Mouse (Mus musculus) natural killer cell, adult 2 months (primary cell): ENCODE data around the gene Poc1a.
A peak's percentile ranks its signal among the peaks of the same experiment; 100 is the strongest.

Experiments used
- DNase-seq, 2 experiments: peaks; one replicate each; pipeline ENCODE4 v3.0.0; 2022; ENCODE audit warnings: low spot score in 2 of 2

Gene Poc1a

GRCm38 (mm10) chr9:106300949-106301348 is 20.1 kb downstream of the Poc1a start:
- DNase-seq, result no peak

GRCm38 (mm10) chr9:106301446-106302080 is 20.7 kb downstream of the Poc1a start:
- no peak for DNase-seq

- DNase-seq, result no peak
Observed at GRCm38 (mm10) chr9:106302446-106303150, 21.7 kb downstream of the Poc1a start.

- DNase-seq, result no peak
Observed at GRCm38 (mm10) chr9:106303460-106303960, 22.6 kb downstream of the Poc1a start.

- no peak for DNase-seq
Observed at GRCm38 (mm10) chr9:106305228-106305627, 24.4 kb downstream of the Poc1a start.

- peak; percentile 49 to 62 for DNase-seq
Observed at GRCm38 (mm10) chr9:106306662-106307351, 25.9 kb downstream of the Poc1a start.

GRCm38 (mm10) chr9:106308151-106308550 is 27.3 kb downstream of the Poc1a start:
- DNase-seq, result no peak

GRCm38 (mm10) chr9:106308555-106308954 is 27.7 kb downstream of the Poc1a start:
- no peak for DNase-seq

GRCm38 (mm10) chr9:106308983-106309382 is 28.1 kb downstream of the Poc1a start:
- no peak for DNase-seq

- no peak for DNase-seq
Observed at GRCm38 (mm10) chr9:106309859-106310258, 29.0 kb downstream of the Poc1a start.

GRCm38 (mm10) chr9:106311625-106312191 is 30.8 kb downstream of the Poc1a start:
- no peak for DNase-seq

- DNase-seq, result peak; percentile 8 to 16
Observed at GRCm38 (mm10) chr9:106312950-106313360, 32.1 kb downstream of the Poc1a start.

- no peak for DNase-seq
Observed at GRCm38 (mm10) chr9:106314196-106314595, 33.3 kb downstream of the Poc1a start.

- DNase-seq, result peak in 1 of 2 experiments; percentile 4
Observed at GRCm38 (mm10) chr9:106318074-106318473, 37.2 kb downstream of the Poc1a start.

- DNase-seq, result no peak
Observed at GRCm38 (mm10) chr9:106319095-106319494, 38.2 kb downstream of the Poc1a start.

GRCm38 (mm10) chr9:106322497-106322896 is 41.6 kb downstream of the Poc1a start:
- DNase-seq, result no peak

- DNase-seq, result no peak
Observed at GRCm38 (mm10) chr9:106326241-106326640, 45.4 kb downstream of the Poc1a start.

GRCm38 (mm10) chr9:106327125-106327809 is 46.4 kb downstream of the Poc1a start:
- no peak for DNase-seq

GRCm38 (mm10) chr9:106328068-106328610 is 47.3 kb downstream of the Poc1a start:
- no peak for DNase-seq

GRCm38 (mm10) chr9:106328772-106329511 is 48.1 kb downstream of the Poc1a start:
- no peak for DNase-seq

- no peak for DNase-seq
Observed at GRCm38 (mm10) chr9:106332746-106333145, 51.9 kb downstream of the Poc1a start.
